Mouse (Mus musculus): Measurements from ENCODE around the gene Ing3.

Gene Ing3

DNA sequence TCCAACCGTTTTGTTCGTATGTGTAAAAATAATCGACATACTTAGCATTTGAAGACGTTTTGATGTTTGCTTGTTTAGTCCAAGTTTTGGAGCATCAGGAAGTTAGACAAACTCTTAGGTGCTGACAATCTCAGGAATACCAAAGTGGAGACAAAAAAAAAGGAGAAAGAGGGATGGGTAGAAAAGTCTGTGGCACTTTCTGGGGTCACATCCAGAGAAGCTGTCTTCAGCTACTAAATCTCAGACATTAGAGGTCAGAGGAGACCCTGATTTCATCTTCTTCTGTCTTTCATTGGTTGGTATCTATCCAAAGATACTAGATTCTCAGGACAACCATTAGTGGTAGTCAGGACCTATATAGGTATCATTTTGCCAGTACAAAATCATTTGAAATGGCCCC is 41.8 kb downstream of the Ing3 start:
- DNase-seq (ENCODE audit: low spot score): no peak

DNA sequence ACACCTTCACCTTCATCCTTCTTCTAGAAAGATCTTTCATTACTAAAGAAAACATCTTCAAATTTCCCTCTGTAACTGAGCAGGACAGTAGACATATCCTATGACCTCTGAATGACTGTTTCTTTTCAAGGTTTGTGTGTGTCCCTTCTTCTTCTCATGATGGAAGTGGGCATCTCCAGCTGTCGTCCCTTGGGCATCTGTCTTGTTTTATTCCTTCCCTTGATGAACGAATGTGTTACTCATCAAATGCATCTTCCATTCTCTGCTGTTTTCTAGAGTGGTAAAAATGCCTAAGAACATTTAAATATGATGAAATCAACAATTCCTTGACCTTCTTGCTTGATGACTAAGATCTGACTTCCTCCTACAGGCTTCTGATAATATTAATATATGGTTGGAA is 43.7 kb downstream of the Ing3 start:
- no peak for DNase-seq (ENCODE audit: low spot score)

DNA sequence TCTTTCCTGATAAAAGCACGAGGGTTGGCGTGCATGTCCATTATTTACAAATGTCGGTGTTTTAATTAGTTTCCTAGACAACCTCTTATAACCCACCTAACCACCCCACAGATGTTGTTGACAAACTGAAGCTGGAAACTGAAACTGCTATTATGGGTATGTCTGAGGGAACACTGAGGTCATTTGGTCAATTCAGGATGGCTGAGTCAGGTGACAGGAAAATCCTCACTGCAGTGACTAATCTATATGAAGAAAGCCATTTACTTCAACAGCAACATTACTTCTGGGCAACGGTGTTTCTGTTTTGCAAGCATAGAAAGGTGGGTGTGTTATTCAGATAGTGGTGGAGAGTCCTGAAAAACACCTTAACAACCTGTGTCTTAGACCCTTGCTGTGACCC is 48.8 kb downstream of the Ing3 start:
- no peak for DNase-seq (ENCODE audit: low spot score)

DNA sequence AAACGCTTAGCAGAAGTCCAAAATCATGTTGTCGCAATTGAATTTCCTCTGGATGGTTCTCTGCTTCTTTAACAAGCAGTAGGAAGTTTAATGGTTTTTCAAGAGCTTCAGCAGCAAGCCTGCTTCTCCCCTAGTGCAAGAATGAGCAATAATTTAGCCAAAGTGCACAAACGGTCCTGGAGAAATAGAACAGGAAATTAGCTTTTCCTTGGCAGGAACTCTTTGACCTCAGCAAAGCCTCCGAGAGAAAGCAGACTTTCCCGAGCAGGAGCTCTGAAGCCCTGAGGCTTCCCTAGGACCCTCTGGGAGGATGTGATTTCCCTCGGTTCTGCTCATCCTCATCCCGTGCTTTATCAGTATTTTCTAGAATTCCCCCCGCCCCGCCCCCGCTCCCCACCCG is 49.7 kb downstream of the Ing3 start:
- no peak for DNase-seq (ENCODE audit: low spot score)

DNA sequence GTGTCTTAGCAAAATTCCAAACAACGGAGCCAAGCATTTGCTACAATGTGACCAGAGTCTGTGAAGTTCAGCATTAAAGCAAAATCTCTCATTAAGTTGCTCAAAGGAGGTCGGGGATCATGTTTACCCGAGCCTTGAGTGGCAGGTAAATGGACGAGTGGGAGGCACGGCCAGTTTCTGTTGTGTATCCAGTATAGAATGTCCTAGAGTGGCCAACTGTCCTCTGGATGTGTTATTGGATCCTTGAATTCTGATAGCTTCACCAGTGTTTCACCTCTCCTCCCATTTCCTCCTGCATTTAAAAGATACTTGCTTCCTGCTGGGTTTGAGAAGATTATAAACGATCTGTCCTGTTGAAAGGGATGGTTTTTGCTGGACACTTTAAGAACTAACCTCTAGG is 50.7 kb downstream of the Ing3 start:
- no peak for DNase-seq (ENCODE audit: low spot score)

DNA sequence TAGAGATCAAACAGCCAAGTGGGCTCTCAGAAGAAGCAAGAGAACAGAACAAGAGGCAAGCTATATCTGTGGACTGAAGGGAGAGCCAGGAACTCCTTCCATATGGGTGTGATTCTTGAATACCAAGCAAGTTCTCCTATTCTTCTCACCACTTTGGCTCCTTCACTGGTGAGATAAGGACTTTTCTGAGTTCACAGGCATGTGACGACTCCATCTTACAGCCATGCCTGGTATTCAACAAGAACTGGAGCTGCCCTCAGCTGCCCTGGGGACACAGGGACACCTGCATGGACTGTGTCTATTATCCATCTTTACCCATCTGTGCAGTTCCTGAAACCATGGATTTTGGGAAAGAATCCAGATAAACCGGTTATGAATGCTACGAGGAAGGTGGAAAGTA is 51.5 kb downstream of the Ing3 start:
- no peak for DNase-seq (ENCODE audit: low spot score)

DNA sequence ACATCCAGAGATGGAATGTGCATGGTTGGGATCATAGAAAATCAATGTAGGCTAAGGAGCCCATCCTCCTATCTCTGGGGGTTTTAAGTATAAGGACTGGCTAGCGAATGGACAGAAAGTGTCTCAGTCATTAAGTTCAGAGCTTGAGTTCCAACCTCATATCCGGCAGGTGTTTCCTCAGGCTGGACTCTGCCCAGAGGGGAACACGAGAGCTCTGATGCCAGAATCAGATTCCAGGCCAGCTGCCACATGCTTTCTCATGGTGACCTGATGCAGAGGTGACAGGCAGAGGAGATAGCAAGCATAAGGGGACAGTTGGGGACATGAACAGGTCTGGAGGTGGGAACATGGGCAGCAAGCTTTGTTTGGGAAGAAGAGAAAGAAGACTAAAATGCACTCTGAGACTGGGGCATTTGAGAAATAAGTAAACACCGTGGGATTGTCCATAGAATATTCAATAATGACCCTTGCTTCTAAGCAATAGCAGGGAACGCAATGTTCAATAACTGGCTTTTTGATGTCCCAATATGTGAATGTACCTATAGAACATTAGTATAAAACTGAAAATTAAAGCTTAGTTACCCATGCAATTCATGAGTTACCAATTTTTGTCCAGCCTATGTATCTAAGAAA is 52.0 kb downstream of the Ing3 start:
- DNase-seq (ENCODE audit: low spot score): no peak

DNA sequence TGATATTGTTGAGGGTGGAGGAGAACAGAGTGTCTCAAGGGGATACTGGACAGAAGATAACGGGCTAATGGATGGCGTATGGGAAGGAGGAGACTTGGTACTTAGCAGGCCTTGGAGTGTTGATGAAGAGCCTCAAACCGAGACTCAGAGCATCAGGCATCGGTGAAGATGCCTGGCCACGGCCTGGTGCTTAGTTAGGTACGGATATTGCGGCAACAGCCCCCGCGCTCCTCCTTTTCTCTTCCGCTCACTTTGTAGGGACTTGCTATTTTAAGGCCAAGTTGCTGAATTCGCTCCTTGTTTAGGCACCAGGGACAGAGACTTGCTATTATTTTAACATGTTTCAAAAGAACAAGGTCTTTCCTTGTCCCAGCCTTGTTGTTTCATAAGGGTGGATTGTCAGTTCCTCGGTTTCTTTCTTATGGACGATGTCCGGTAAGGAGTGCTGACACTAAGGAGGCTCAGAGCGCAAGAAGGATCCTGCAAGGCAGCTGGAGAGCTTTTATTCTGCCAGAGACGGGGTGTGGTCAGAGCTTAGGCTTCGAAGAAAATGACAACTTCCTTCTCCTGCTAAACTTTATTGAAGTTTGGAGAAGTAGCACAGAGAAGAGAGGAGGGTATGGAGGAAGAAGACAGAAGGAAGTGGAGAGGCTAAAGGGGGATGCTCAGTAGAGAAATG is 53.3 kb downstream of the Ing3 start:
- no peak for DNase-seq (ENCODE audit: low spot score)

DNA sequence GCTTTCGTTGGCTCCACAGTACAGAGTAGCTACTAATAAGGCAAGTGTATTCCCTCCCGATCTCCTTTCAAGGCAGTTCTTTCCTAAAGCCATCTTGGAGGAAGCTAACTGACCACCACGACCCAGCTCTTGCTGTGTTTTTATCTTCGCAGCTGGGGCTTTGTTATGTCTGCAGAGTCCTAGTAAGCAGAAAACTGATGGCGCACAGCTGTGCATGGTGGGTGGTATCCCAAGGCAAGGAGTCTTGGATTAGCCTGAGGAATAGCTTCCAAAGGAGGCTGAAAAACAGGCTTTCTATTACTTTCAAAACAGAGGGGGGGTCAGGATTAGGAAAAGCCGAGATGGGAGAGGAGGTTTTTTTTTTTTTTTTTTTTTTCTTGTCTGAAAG is 53.8 kb downstream of the Ing3 start:
- peak; percentile 74 for DNase-seq (ENCODE audit: low spot score)

DNA sequence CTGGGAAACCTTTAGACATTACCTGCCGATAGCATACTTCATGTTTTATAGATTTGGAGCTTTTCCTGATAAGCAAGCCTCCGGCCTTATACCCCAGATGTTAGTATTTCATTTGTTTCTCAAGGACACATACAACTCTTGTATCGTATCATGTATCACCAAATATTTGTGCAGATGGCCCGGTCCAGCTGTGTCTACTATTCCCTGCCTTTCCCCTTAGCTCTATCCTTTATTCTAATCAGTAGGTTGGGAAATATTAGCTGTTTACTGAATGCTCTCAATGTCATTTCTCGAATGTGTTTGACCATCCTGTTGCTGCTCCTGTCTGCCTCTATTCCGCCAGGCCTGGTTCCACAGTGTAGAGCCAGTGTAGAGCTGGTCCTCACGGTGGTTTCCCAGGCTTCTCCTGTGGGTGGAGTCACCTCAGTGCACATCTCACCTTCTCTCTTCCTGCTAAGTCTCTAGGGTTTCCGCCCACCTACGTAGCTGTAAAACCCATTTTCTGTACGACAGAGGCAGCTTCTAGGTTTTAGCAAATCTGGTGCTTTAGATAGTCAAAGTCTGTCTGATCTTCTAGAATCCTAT is 54.7 kb downstream of the Ing3 start:
- no peak for DNase-seq (ENCODE audit: low spot score)

DNA sequence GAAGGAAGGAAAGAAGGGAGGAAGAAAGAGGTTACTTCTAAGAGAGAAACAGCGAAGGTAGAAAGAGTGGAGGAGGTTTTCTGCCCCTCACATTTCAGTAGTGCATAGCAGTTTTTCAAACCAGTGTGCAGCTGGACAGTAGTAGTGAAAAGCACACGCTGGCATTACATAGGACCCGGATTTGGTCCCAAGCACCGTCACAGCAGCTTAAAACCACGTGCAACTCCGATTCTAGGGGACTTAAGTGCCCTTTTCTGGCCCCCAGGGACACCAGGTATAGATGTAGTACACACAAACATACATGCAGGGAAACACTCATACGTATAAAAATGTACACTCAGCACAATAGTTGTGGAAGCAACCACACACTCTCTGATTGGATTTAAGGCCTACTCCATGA is 59.0 kb downstream of the Ing3 start:
- DNase-seq (ENCODE audit: low spot score): no peak

DNA sequence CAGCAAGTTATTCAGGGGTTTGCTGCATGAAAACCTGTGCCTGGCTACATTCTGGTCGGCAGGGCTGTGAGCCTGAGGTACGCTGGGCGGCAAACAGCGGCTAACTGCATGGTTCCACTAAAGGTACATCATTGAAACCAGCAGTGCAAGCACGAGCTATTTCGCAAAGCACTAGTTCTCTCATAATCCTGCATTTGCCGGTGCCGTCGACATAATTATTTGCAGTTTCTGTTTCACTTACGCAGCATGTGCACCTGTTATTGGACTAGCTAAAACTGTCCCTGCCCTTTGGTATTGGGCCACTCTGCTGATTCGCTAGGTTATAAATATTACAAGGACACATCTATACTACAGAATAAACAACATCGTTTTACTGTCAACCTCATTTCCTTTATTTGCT is 60.9 kb downstream of the Ing3 start:
- no peak for DNase-seq (ENCODE audit: low spot score)

DNA sequence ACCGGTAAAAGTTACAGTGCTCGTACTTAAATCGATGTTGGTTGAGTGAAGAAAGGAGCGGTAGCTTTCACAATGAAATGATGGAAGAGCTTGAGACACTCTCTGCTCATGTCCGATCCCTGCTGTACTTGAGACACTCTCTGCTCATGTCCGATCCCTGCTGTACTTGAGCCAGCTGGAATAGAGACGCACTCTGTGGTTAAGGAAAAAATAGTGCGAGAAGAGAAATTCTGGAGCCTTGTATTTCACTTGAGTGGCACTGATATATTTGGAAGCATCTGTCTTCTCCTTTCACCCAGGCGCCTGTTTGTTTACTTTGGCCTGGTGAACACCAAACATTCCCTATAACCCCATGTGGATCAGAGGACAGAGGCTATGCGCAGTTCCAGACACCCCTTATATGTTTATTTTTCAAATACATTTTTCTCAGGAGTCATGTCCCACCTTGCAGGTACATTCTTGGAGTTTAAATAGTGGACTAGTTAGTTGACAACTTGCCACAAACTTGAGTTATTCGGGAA is 61.5 kb downstream of the Ing3 start:
- DNase-seq (ENCODE audit: low spot score): no peak

DNA sequence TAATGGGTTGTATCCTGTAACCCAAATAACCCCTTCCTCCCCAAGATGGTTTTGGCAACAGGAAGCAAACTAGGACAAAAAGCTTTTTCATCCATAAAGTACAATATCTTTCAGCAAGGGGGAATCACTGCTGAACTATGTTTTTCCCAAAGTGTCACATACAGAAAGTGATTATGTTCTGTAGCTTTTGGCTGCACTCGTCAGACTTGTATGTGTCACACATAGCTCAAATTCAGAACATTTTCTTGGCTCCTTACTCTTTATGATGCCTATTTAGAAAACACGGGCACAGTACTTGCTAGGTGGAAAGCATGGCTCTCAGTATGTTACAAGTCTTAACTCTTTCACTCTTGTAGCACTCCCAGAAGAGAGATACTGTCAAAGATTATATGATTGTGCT is 62.2 kb downstream of the Ing3 start:
- no peak for DNase-seq (ENCODE audit: low spot score)

DNA sequence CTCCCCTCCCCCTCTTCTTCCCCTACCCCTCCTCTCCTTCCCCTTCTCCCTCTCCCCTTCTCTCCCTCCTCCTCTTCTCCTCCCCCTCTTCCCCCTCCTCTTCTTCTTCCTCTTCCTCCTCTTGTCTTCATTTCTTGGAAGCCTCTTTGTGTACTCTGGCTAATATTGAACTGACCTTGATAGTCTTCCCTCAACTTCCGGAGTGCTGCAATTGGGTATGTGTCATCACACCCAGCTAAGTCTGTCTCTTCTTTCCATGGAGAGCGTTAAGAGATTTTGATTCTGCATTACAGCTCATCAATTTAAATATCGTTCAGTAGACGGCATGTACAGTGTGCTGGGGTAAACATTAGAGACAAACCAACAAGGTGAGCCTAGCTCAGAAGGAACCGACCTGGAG is 62.7 kb downstream of the Ing3 start:
- DNase-seq (ENCODE audit: low spot score): no peak

DNA sequence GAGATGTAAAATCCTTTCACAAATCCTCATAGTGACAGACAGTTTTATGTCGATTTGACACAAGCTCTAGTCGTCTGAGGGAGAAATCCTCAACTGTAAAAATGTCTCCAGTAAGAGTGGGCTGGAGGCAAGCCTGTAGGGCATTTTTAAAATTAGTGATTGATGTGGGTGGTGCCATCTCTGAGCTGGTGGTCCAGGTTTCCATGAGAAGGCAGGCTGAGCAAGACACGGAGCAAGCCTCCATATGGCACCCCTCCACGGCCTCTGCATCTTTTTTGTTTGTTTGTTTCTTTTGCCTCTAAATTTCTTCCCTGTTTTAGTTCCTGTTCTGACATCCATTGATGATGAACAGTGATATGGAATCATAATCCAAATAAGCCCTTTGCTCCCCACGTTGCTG is 63.1 kb downstream of the Ing3 start:
- no peak for DNase-seq (ENCODE audit: low spot score)

DNA sequence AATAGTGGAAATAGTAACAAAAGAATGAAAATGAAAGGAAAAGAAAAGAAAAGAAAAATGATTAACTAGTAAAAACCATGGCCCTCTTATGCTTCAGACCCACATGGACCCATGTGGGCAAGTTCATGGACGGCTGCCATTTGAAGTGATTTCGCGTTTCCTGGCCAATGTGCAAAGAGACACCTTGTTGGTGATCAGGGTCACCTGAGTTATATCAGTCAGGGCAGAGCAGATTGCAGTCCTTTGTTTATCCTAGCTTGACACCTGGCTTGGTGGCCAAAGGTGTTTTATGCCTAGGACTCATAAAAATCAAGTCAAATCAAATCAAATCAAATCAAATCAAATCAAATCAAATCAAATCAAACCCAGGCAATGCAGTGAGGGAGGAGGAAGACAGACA is 64.0 kb downstream of the Ing3 start:
- no peak for DNase-seq (ENCODE audit: low spot score)

DNA sequence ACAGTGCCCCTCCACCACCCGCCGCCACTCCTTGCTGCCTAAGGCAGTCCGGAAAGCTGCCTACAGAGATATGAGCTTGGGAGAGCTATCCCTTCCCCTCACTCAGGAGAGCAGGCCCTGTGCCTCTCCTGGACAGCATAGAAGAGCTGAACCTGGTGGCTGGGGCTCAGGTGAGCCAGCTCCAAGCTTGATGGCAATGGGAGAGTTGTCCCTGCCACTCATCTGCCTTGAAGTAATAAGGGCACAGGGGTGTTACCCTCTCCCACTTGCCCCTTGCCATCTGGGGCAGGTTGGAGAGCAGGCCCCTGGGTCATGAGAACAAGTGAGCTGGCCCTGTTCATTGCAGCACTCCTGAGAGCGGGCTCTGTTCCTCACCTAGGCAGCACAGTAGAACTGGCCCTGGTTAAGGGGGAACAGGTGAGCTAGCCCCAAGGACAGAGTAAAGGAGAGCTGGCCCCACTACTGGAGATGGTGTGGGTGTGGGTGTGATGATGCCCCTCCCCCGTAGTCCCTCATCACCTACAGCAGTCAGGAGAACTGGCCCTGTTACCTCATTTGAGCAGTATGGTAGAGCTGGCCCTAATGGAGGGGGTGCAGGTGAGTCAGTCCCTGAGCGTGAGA is 65.0 kb downstream of the Ing3 start:
- no peak for DNase-seq (ENCODE audit: low spot score)

DNA sequence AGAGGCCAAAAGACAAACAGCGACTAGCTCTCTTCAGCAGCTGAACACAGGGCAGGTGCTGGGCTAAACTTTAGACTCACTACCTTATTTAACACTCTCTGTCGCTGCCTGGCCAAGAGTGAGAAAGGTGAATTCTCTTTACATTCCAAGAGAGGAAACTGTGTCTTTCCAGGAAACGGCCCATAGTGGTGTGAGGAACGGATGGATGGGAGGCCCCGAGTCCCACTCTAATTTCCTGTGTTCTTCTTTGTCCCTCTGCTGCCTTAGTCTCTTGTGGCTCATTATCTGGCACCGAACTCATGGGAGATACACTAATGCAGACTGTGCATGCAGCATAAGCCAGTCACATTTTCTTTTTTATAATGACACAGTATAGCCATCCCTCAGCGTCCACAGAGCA is 68.3 kb downstream of the Ing3 start:
- no peak for DNase-seq (ENCODE audit: low spot score)

DNA sequence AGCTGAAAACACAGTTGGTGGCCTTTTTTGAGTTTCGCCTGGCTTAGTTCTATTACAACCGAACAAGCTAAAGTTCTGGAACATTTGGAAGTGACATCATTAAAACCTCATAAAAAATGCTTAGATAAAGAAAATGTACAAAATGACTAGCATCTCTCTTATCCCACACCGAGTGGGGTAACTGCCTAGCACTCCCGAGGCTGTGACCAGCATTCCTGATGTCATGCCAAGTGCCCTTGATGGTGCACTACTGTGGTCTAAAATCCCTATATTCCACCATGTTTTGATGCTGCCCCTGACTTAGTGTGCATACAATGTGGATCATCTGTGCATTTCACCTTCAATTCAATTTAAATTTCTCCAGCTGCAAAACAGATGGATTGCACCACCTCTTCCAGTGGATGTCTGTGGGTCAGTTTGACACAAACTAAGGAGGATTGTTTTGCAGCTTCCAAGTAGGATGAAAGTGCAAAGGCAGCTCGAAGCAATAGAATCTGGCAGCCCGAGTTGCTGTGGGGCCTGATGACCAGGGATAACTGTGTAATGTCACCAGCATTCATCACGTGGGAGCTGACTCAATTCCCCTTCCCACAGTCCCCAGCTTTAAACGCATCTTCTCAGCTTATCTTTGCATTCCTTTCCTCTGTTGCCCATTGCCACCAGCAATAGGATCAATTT is 69.5 kb downstream of the Ing3 start:
- DNase-seq (ENCODE audit: low spot score): no peak

DNA sequence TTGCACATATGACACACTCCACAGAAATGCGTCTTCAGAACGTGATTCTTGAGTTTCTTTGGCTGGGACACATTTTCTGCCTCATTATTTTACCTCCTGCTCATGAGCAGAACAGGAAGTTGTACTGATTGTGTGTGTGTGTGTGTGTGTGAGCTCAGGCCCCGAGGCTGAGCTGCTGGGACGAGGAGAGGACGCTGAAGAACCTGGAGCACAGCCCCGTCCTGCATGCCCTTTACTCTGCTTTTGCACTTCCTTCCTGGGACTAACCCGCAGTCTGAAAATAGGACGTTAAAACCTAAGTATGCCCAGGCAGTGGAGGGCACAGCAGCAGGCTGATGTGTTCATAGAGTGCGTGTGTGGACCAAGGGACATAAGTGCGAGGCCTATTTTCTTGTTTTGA is 70.3 kb downstream of the Ing3 start:
- no peak for DNase-seq (ENCODE audit: low spot score)

DNA sequence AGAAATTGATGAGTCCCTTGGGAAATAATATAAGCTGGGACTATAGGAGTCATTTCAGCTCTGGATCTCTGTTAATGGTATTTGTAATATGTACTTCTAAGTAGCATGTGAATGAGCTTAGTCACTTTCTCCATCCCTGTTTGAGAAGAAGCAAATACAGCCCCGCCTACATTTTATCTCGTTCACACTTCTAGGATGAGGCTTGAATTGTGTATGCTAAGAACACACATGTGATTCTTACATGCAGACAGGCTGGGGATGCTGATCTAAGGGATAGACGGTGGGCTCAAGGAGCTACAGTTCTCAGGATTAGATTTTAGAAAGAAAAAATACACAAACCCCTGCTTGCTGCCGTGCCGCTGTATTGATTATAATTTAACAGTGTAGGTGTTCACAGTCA is 71.3 kb downstream of the Ing3 start:
- DNase-seq (ENCODE audit: low spot score): no peak

DNA sequence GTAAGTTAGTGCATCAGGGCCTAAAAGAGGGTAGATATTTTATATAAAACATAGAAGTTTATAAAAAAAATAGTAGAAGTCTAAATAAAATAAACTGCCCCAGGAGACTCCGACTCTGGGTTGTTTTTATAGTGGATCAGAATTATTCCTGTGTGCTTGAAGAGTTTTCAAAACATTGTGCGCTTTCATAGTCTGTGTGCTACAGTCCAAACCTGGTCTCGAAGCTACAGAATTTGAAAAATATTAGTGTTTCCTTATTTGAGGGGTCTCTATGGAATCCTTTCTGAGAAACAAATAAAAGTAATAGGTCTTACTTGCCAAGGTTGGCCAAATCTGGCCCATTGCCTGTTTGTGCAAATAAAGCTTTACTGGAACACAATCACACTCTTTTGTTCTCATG is 71.9 kb downstream of the Ing3 start:
- DNase-seq (ENCODE audit: low spot score): no peak

Measured in ovary, adult 18-20 months (tissue).